Mouse (Mus musculus) small intestine, adult 2 months (tissue): Measurements from ENCODE around the gene Mrpl43. TPM values are rescaled to one million over a fixed set of nuclear protein-coding genes. Genes with fewer than 3 reads are reported as not detected.
"Not testable (repeated sequence)": the region's sequence is repeated elsewhere in the genome, so short reads cannot be mapped to it uniquely, and the experiment has no call there.

Experiments
- H3K27ac ChIP-seq: fragments of 200-500 bp; 2 replicates; pipeline ENCODE4 v1.5.1; 2012; ENCODE audit warnings: low read depth, low read length, control low read depth, inconsistent platforms; ENCODE audit not compliant: insufficient read depth
- H3K27me3 ChIP-seq: fragments of 200-500 bp; 2 replicates; pipeline ENCODE4 v1.6.1; 2012; ENCODE audit warnings: mild to moderate bottlenecking, moderate library complexity, low read length, inconsistent platforms; ENCODE audit not compliant: control insufficient read depth, insufficient read depth
- H3K36me3 ChIP-seq: fragments of 200-500 bp; 2 replicates; pipeline ENCODE4 v1.6.1; 2012; ENCODE audit warnings: mild to moderate bottlenecking, low read length, control low read depth, inconsistent platforms; ENCODE audit not compliant: control insufficient read depth, insufficient read depth
- H3K4me1 ChIP-seq: fragments of 200-500 bp; 2 replicates; pipeline ENCODE4 v1.6.1; 2012; ENCODE audit warnings: low read length, inconsistent platforms, mixed read lengths; ENCODE audit not compliant: control insufficient read depth, insufficient read depth, insufficient read length
- H3K4me3 ChIP-seq: fragments of 200-500 bp; 2 replicates; pipeline ENCODE4 v1.5.1; 2012; ENCODE audit warnings: low read depth, mild to moderate bottlenecking, control low read depth, inconsistent platforms, low read length, moderate library complexity
- CTCF ChIP-seq: fragments of 200-500 bp; IDR thresholded peaks from 2 replicates; pipeline ENCODE4 v1.5.1; 2012; ENCODE audit warnings: low read depth, mild to moderate bottlenecking, control low read depth, inconsistent platforms, low read length, moderate library complexity, mixed read lengths; ENCODE audit not compliant: insufficient replicate concordance, insufficient read length; ENCODE audit errors: extremely low read depth
- POLR2A ChIP-seq: fragments of 200-500 bp; IDR thresholded peaks from 2 replicates; pipeline ENCODE4 v1.6.1; 2012; ENCODE audit warnings: low read depth, mild to moderate bottlenecking, control low read depth, inconsistent platforms, low read length, moderate library complexity
- WGBS: fragments of 180-500 bp; shearing (Covaris S2); methylation state at CpG from one replicate; pipeline ENCODE4 v1.1.7; 2018; 5-methylcytosine and 5-hydroxymethylcytosine counted together
- polyA plus RNA-seq: library from polyadenylated mRNA; depleted of rRNA; stranded (reverse); fragments of >200 nt; gene quantifications from 2 replicates; pipeline ENCODE4 v1.2.3, GENCODE M21; 2012

Gene Mrpl43
- polyA plus RNA-seq, 1 experiment, result 126 TPM

DNA sequence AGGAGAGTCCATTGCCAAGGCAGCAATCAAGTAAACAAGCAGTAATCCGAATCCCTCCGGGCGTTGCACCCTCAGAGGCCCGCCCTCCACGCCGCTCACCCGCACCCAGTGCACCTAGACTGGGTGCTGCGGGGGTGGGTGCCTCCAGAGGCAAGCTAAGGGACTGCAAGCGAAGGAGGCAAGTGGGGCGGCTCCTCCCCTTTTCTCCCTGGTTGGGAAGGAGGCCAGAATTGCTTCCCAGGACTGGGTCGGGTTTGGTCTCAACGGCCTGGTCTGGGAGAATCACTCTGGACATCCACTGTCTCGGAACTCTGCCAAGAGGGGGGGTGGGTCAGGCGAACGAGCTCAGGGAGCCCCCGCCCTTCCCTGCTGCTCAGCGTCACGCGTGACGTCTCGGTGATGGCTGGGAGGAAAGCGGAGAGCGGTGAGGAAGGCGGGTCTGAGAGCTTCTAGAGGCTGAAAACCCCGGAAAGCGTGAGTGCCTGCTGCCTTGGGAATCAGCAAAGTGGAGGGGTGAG is 41.2 kb upstream of the Mrpl43 start, which contains the start of gene Sfxn3:
Gene Sfxn3, plus strand, starts transcription at position 87 of the 518 bp plus-strand sequence.
- Histone ChIP-seq H3K27ac (peak within 1 kb of the TSS; percentile 82), H3K4me1 (peaks cover 7% of the 10 kb centered on the region), H3K36me3 (no peaks in the 10 kb centered on the region), H3K27me3 (no peaks in the 10 kb centered on the region), H3K4me3 (peak within 1 kb of the TSS; percentile 68)
- under 1% methylated on average over 26 of the region's 26 CpGs for WGBS
- TF ChIP-seq CTCF, result no peak; the same call in none of the 2 replicates
- no peak for TF ChIP-seq POLR2A

GRCm38 (mm10) chr19:45046523-45047321 is 40.5 kb upstream of the Mrpl43 start:
- no peaks in the 10 kb centered on the region for H3K27me3 ChIP-seq
- TF ChIP-seq CTCF, result no peak
- no peak for TF ChIP-seq POLR2A
- peaks cover 7% of the 10 kb centered on the region for H3K4me1 ChIP-seq
- no peaks in the 10 kb centered on the region for H3K36me3 ChIP-seq
- peak overlapping the region; percentile 68 for H3K4me3 ChIP-seq
- 1% methylated on average over 34 of the region's 34 CpGs for WGBS
- peak overlapping the region; percentile 82 for H3K27ac ChIP-seq

DNA sequence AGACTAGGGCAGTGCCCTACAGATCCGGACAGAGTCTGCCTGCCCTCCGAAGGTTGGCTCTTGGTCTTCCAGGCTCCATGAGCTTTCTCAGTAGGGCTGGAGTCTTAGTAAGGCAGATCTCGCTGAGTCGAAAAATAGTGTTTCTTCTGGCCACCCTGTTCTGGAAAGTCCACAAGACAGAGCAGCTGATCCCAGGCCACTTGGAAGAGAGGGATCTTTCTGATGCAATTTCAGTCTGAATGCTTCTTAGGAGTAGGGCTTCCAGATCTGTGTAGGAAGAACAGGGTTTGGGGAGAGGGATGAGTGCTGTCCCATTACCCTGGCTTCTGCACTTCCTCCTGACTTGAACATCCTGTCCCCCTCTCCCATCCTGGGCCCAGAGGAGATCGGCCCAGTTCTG is 39.4 kb upstream of the Mrpl43 start, which contains the start of gene Pdzd7:
Gene Pdzd7, minus strand, starts transcription at position 67 of the 400 bp plus-strand sequence.
- TF ChIP-seq CTCF (no peak), POLR2A (no peak)

DNA sequence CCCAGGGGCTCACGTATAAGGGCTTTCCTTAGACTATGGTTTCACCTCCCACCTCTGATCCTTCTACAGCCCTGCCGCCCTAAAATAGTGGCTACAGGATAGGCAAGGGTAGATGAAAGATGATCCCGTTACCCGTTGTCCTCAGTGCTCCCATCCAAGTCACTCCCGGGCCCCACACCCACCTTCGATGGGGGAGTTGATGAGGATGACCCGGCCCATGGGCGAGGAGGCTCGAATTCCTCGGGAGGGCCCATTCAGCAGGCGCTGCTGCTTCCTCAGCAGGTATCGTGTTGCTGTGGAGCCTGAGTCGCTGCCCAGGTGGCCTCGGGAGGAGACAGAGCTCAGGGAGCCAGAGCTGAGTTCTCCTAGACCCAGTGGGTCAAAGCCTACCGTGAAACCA is 39.0 kb upstream of the Mrpl43 start:
- Histone ChIP-seq H3K27ac (no peak overlapping the region), H3K4me1 (peaks cover 7% of the 10 kb centered on the region), H3K4me3 (no peak overlapping the region), H3K36me3 (no peaks in the 10 kb centered on the region), H3K27me3 (no peaks in the 10 kb centered on the region)
- TF ChIP-seq CTCF (no peak), POLR2A (no peak)
- WGBS, result 77% methylated on average over 15 of the region's 15 CpGs

More for the DNA sequence above, 39.4 kb upstream of the Mrpl43 start, which contains the start of gene Pdzd7:
- no peaks in the 10 kb centered on the region for H3K36me3 ChIP-seq
- peak within 1 kb of the TSS; percentile 68 for H3K4me3 ChIP-seq
- H3K27me3 ChIP-seq, result no peaks in the 10 kb centered on the region
- H3K27ac ChIP-seq, result no peak within 1 kb of the TSS
- 86% methylated on average over 5 of the region's 5 CpGs for WGBS
- H3K4me1 ChIP-seq, result peaks cover 7% of the 10 kb centered on the region

DNA sequence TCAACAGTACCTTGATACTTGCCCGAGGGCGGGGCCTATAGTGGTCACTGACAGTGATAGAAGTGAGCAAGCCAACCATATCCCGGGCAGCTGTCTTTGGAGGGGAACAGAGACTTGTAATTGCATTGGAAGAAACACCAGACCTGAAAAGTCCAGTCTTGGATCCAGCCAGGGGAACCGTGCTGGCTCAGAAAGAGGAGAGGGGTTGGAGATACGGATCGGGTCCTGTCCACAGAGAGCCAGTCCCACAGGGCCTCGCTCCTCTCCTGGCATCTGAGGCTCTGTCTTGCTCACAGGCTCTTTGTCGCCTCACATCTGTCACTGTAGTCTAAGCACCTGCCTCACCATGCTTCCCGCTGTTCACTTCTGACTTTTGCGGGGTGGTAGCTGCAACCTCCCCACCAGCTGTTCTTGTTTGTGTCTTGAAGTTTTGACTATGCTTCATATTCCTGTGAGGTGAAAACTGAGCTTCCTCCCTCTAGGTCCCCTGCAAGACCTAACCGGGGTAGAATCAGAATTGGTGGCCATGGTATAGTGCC is 38.2 kb upstream of the Mrpl43 start:
- Histone ChIP-seq H3K36me3 (no peaks in the 10 kb centered on the region), H3K27ac (no peak overlapping the region), H3K4me3 (no peak overlapping the region), H3K4me1 (peaks cover 7% of the 10 kb centered on the region), H3K27me3 (no peaks in the 10 kb centered on the region)
- WGBS, result 79% methylated on average over 11 of the region's 11 CpGs
- TF ChIP-seq POLR2A (no peak), CTCF (no peak)

DNA sequence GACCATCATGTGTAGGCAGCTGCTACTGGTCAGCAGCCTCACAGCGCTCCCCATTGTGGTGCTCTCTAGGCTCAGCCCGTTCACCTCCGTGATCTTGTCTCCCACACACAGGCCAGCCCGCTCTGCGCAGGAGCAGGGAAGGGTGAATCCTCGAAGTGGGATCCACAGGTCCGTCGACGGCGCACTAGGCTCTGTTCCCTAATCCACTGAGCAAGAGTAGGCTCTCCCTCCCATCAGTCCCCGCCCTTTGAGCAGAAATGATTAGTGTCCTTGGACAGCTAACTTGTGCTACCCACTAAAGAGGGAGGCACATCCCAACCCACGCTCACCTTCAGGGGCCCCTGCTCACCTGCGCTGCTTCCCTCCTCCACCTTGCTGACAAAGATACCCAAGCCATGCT is 34.0 kb upstream of the Mrpl43 start:
- Histone ChIP-seq H3K4me1 (peaks cover 5% of the 10 kb centered on the region; the same call in 1 of the 2 replicates), H3K4me3 (no peak overlapping the region)
- WGBS, result 54% methylated on average over 13 of the region's 13 CpGs

DNA sequence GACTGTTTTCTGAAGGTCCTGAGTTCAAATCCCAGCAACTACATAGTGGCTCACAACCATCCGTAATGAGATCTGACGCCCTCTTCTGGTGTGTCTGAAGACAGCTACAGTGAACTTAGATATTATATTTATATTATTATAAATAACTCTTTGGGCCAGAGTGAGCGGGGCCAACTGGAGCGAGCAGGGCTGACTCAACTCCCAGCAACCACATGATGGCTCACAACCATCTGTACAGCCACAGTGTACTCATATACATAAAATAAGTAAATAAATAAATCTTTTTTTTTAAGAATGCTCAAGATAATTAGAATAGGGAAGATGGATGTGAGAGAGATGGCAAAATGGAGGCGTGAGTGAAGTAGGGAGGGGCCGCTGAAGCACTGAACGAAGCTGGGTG is 32.0 kb upstream of the Mrpl43 start:
- not testable (repeated sequence) for H3K4me1 ChIP-seq, H3K27me3 ChIP-seq, H3K36me3 ChIP-seq, H3K27ac ChIP-seq, H3K4me3 ChIP-seq
- 85% methylated on average over 7 of the region's 7 CpGs for WGBS

More for the DNA sequence above, 34.0 kb upstream of the Mrpl43 start:
- TF ChIP-seq POLR2A (no peak), CTCF (no peak)
- Histone ChIP-seq H3K36me3 (no peaks in the 10 kb centered on the region), H3K27me3 (no peaks in the 10 kb centered on the region), H3K27ac (no peak overlapping the region)
